Mouse (Mus musculus) G1E-ER4 (cell line): Measurements from ENCODE around the gene Opn3. TPM values are rescaled to one million over a fixed set of nuclear protein-coding genes. Genes with fewer than 3 reads are reported as not detected.

Experiments used
- GATA1 ChIP-seq: IDR thresholded peaks from one replicate; pipeline ENCODE4 v1.8.0; 2012; ENCODE audit warnings: low read length, inconsistent platforms
- polyA plus RNA-seq: library from polyadenylated mRNA; stranded (reverse); fragments of >175 nt; gene quantifications from 2 replicates; pipeline ENCODE4 v1.2.3, GENCODE M21; 2012

The Opn3 gene
- polyA plus RNA-seq, 1 experiment = 1.5 TPM

- TF ChIP-seq GATA1 = no peak
Observed at GRCm38 (mm10) chr1:175630345-175630744, 62.2 kb downstream of the Opn3 start.

DNA sequence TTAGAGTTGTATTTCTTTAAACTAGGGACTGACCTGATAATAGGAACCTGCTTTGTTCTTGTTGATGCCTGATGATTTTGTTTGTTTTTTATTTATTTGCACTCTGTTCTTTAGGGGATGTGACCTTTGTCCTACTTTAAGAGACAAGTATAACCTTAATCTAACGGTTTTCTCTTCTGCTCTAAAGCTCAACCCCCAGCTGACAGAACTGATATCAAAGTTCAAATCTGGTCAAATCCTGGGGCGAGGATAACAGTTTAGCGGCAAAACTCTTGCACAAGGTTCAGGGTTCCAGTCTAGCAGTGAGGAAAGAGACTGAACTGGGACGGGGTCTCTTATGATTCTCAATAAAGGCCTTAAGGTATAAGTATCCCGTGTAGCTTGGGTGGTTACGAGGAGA is 63.3 kb downstream of the Opn3 start:
- TF ChIP-seq GATA1 = no peak

GRCm38 (mm10) chr1:175625990-175626692 is 66.4 kb downstream of the Opn3 start:
- TF ChIP-seq GATA1 = no peak

- no peak for TF ChIP-seq GATA1
Observed at GRCm38 (mm10) chr1:175625257-175625879, 67.2 kb downstream of the Opn3 start, which contains the start of gene Fh1. Fh1 (minus strand) TSS chr1:175625635.

GRCm38 (mm10) chr1:175623656-175624055 is 68.9 kb downstream of the Opn3 start:
- no peak for TF ChIP-seq GATA1

GRCm38 (mm10) chr1:175619814-175620431 is 72.7 kb downstream of the Opn3 start, which contains the start of gene Kmo:
Kmo (plus strand) TSS chr1:175620381.
- no peak for TF ChIP-seq GATA1

DNA sequence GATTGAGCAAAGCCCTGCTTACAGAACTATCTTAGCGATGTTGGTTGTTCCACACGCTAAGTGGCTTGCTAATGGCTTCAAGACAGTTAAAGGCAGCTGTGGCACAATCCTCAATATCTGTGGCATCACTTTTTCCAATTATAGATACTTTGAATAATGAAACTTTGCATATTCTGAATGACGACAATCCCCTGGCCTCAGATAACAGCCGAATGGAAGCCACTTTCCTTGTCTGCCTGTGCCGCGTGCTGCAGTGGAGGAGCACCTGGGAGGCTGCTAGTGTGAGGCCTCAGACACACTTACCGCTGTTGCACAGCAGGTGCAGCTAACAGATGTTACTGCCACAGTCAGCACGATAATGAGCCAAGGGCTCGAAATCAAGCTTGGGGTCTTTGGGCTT is 77.6 kb downstream of the Opn3 start:
- no peak for TF ChIP-seq GATA1

Other genes with a start within 250 kb of the Opn3 start
- gene Rgs7, start 200.3 kb downstream of the Opn3 start, polyA plus RNA-seq = not detected in 2 replicates
- gene Kmo, start 72.4 kb downstream of the Opn3 start, polyA plus RNA-seq = not detected in 2 replicates
- gene Fh1, start 67.1 kb downstream of the Opn3 start, polyA plus RNA-seq = 27.3 and 36.3 TPM in 2 replicates
- gene Chml, start 125 bp upstream of the Opn3 start, polyA plus RNA-seq = 20.3 and 20.5 TPM in 2 replicates
- not detected in 2 replicates for gene Wdr64, start 5.8 kb upstream of the Opn3 start, polyA plus RNA-seq
- 1.9 and 2.9 TPM in 2 replicates for gene Exo1, start 187.8 kb upstream of the Opn3 start, polyA plus RNA-seq
- gene Gm38100, start 227.6 kb upstream of the Opn3 start, polyA plus RNA-seq = not detected in 2 replicates